Mouse (Mus musculus) erythroblast, embryonic 14.5 days (primary cell): ENCODE results near the gene Scimp.

Source experiments
- GATA1 ChIP-seq: IDR thresholded peaks from 2 replicates; pipeline ENCODE4 v1.6.1; 2012; ENCODE audit warnings: low read length, inconsistent platforms, mixed read lengths
- TAL1 ChIP-seq: IDR thresholded peaks from 3 replicates; pipeline ENCODE4 v1.6.1; 2012; ENCODE audit warnings: low read length, inconsistent platforms, mixed read lengths

- no peak for TF ChIP-seq GATA1
- no peak for TF ChIP-seq TAL1
Observed at GRCm38 (mm10) chr11:70792409-70792808, 20.0 kb downstream of the Scimp start.
